Mouse (Mus musculus) MEL (cell line): ENCODE data around the gene Slc39a7. TPM values are rescaled to one million over a fixed set of nuclear protein-coding genes. Genes with fewer than 3 reads are reported as not detected.

Experiments
- DNase-seq: peaks from one replicate; pipeline ENCODE4 v3.0.0; 2011; ENCODE audit warnings: low read depth, low spot score
- H3K27ac ChIP-seq: 2 replicates; pipeline ENCODE4 v1.5.1; 2012; ENCODE audit warnings: low read depth, mild to moderate bottlenecking, control low read depth, low read length, moderate library complexity; ENCODE audit not compliant: control insufficient read depth
- H3K27me3 ChIP-seq, 2 experiments: fragments of 150-350 bp in 1 of 2; sonication (generic) in 1 of 2; 2 replicates each; pipeline ENCODE4 v1.6.1; 2012; ENCODE audit warnings: low read length in 2 of 2, mild to moderate bottlenecking in 2 of 2, improper control_type of control experiment in 1 of 2, moderate library complexity in 1 of 2; ENCODE audit not compliant: insufficient read depth in 2 of 2, control insufficient read depth in 1 of 2
- H3K36me3 ChIP-seq, 2 experiments: 2 replicates each; pipeline ENCODE4 v1.6.1; 2012 to 2014; ENCODE audit warnings: low read length in 2 of 2, improper control_type of control experiment in 1 of 2, inconsistent platforms in 1 of 2, mild to moderate bottlenecking in 1 of 2; ENCODE audit not compliant: insufficient read depth in 2 of 2, control insufficient read depth in 1 of 2
- H3K4me1 ChIP-seq, 2 experiments: fragments of 150-350 bp in 1 of 2; sonication (generic) in 1 of 2; 2 replicates each; pipeline ENCODE4 v1.6.1; 2012; ENCODE audit warnings: low read length in 2 of 2, improper control_type of control experiment in 1 of 2, mild to moderate bottlenecking in 1 of 2; ENCODE audit not compliant: insufficient read depth in 2 of 2, control insufficient read depth in 1 of 2
- H3K4me3 ChIP-seq, 2 experiments: fragments of 150-350 bp in 1 of 2; sonication (generic) in 1 of 2; 2 replicates each; pipeline ENCODE4 v1.5.1; 2012; ENCODE audit warnings: low read depth in 2 of 2, low read length in 2 of 2, mild to moderate bottlenecking in 2 of 2, moderate library complexity in 2 of 2, control low read depth in 1 of 2, improper control_type of control experiment in 1 of 2; ENCODE audit not compliant: control insufficient read depth in 1 of 2, insufficient read depth in 1 of 2
- H3K79me2 ChIP-seq: 2 replicates; pipeline ENCODE4 v1.6.1; 2012; ENCODE audit warnings: mild to moderate bottlenecking, low read length, moderate library complexity; ENCODE audit not compliant: control insufficient read depth, poor library complexity, insufficient read depth
- H3K9ac ChIP-seq: 2 replicates; pipeline ENCODE4 v1.6.1; 2012; ENCODE audit warnings: low read depth, mild to moderate bottlenecking, control low read depth, low read length, moderate library complexity; ENCODE audit not compliant: control insufficient read depth, poor library complexity, severe bottlenecking
- H3K9me3 ChIP-seq: fragments of 150-350 bp; sonication (generic); replicated peaks from 2 replicates; pipeline ENCODE4 v1.6.1; 2012; ENCODE audit warnings: mild to moderate bottlenecking, low read length, improper control_type of control experiment, moderate library complexity; ENCODE audit not compliant: insufficient read depth
- CHD1 ChIP-seq: IDR thresholded peaks from 2 replicates; pipeline ENCODE4 v1.6.1; 2012; ENCODE audit warnings: low read depth, mild to moderate bottlenecking, inconsistent platforms, low read length, improper control_type of control experiment
- CHD2 ChIP-seq: IDR thresholded peaks from 2 replicates; pipeline ENCODE4 v1.6.1; 2011; ENCODE audit warnings: low read length, improper control_type of control experiment
- E2F4 ChIP-seq: IDR thresholded peaks from 2 replicates; pipeline ENCODE4 v1.6.1; 2011; ENCODE audit warnings: low read depth, low read length, improper control_type of control experiment, borderline replicate concordance
- GABPA ChIP-seq: IDR thresholded peaks from 2 replicates; pipeline ENCODE4 v1.6.1; 2012; ENCODE audit warnings: low read depth, mild to moderate bottlenecking, inconsistent platforms, low read length, improper control_type of control experiment, moderate library complexity
- KAT2A ChIP-seq: conservative IDR thresholded peaks from 2 replicates; pipeline ENCODE4 v1.6.1; 2012; ENCODE audit warnings: low read depth, low read length, improper control_type of control experiment, inconsistent platforms
- MYC ChIP-seq: IDR thresholded peaks from 2 replicates; pipeline ENCODE4 v1.6.1; 2011; ENCODE audit warnings: low read depth, mild to moderate bottlenecking, low read length, improper control_type of control experiment, moderate library complexity
- NRF1 ChIP-seq: IDR thresholded peaks from 2 replicates; pipeline ENCODE4 v1.6.1; 2014; ENCODE audit warnings: low read depth, mild to moderate bottlenecking, inconsistent platforms, low read length, improper control_type of control experiment, moderate library complexity; ENCODE audit not compliant: poor library complexity, insufficient read depth, severe bottlenecking
- POLR2A ChIP-seq, 2 experiments: IDR thresholded peaks; 2 replicates each; pipeline ENCODE4 v1.6.1; 2011 to 2012; ENCODE audit warnings: low read length in 2 of 2, mild to moderate bottlenecking in 2 of 2, control low read depth in 1 of 2, improper control_type of control experiment in 1 of 2, low read depth in 1 of 2, moderate library complexity in 1 of 2; ENCODE audit not compliant: control insufficient read depth in 1 of 2, insufficient read depth in 1 of 2, poor library complexity in 1 of 2
- SIN3A ChIP-seq: IDR thresholded peaks from 2 replicates; pipeline ENCODE4 v1.6.1; 2012; ENCODE audit warnings: low read length, improper control_type of control experiment, inconsistent platforms
- TBP ChIP-seq: IDR thresholded peaks from 2 replicates; pipeline ENCODE4 v1.8.0; 2011; ENCODE audit warnings: low read depth, low read length, improper control_type of control experiment
- UBTF ChIP-seq: IDR thresholded peaks from 2 replicates; pipeline ENCODE4 v1.6.1; 2012; ENCODE audit warnings: low read depth, mild to moderate bottlenecking, inconsistent platforms, low read length, improper control_type of control experiment, moderate library complexity, borderline replicate concordance; ENCODE audit not compliant: insufficient read depth
- USF1 ChIP-seq: IDR thresholded peaks from 2 replicates; pipeline ENCODE4 v1.6.1; 2014; ENCODE audit warnings: low read depth, mild to moderate bottlenecking, inconsistent platforms, low read length, improper control_type of control experiment, moderate library complexity
- ZKSCAN1 ChIP-seq: IDR thresholded peaks from 2 replicates; pipeline ENCODE4 v1.6.1; 2012; ENCODE audit warnings: low read depth, mild to moderate bottlenecking, inconsistent platforms, low read length, improper control_type of control experiment, moderate library complexity
- ZNF384 ChIP-seq: IDR thresholded peaks from 2 replicates; pipeline ENCODE4 v1.6.1; 2012; ENCODE audit warnings: low read depth, mild to moderate bottlenecking, inconsistent platforms, low read length, improper control_type of control experiment
- polyA plus RNA-seq, 2 experiments: library from polyadenylated mRNA; stranded (reverse) in 1 of 2; unstranded in 1 of 2; fragments of >175 nt in 1 of 2; fragments of >200 nt in 1 of 2; gene quantifications; 2 replicates each; pipeline versions ENCODE4 v1.2.1 to v1.2.4; 2012; ENCODE audit warnings: low replicate concordance in 2 of 2, low read depth in 1 of 2; ENCODE audit not compliant: insufficient read length in 2 of 2, insufficient read depth in 1 of 2, missing spikeins in 1 of 2
- total RNA-seq: library from RNA; depleted of rRNA; stranded (reverse); fragments of 300-350 nt; gene quantifications from 2 replicates; pipeline ENCODE4 v1.2.3, GENCODE M21; 2012

The Slc39a7 gene
- total and polyA plus RNA-seq, 3 experiments: 150 to 152 TPM; not detected in 1

- TF ChIP-seq USF1: no peak
- no peak for TF ChIP-seq GABPA
- no peak for TF ChIP-seq ZNF384
- TF ChIP-seq TBP: peak; percentile 59; the same call in 1 of the 2 replicates
- TF ChIP-seq, all 39 proteins: peak for 15
These were observed at the start of gene Slc39a7, which contains the start of gene Rxrb (continued) for GRCm38 (mm10) chr17:34031465-34032173.

- TF ChIP-seq NRF1 (no peak), POLR2A (IDR thresholded peaks at IDR 0.05; ENCODE audit: control insufficient read depth in 1 of 2, insufficient read depth in 1 of 2, low read depth in 1 of 2, low read length in 2 of 2, poor library complexity in 1 of 2) (no peak), ZNF384 (no peak), CHD2 (peak; percentile 81)
- peak; percentile 83 for DNase-seq
- Histone ChIP-seq H3K79me2 (no peaks in the 10 kb centered on the region), H3K9ac (no peak overlapping the region), H3K27ac (no peak overlapping the region), H3K9me3 (no peaks in the 10 kb centered on the region), H3K4me3 (no peak overlapping the region), H3K36me3 (no peaks in the 10 kb centered on the region), H3K27me3 (no peaks in the 10 kb centered on the region), H3K4me1 (no peaks in the 10 kb centered on the region)
These were observed 48.1 kb upstream of the Slc39a7 start for GRCm38 (mm10) chr17:34079621-34080020.

DNA sequence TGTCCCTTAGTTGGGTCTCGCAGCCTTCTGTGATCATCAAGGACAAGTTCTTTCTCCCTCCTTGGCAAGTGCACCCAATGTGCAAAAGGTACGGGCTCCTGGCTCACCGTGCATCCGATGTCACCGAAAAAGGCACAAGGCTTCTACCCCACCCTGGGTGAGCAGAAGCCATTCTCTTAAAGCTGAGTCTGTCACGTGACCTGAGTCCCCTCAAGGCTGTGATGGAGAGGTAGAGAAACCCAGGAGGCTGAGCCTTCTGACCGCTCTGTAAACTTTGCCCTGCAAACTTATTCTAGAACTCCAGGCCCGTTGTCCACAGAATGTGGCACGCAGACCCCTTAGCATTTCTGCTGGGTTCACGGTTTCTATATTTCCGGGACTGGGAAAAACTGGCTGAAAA, 47.5 kb upstream of the Slc39a7 start:
- Histone ChIP-seq H3K36me3 (no peaks in the 10 kb centered on the region), H3K9ac (no peak overlapping the region), H3K9me3 (no peaks in the 10 kb centered on the region), H3K27ac (no peak overlapping the region), H3K4me3 (no peak overlapping the region), H3K79me2 (no peaks in the 10 kb centered on the region), H3K27me3 (no peaks in the 10 kb centered on the region), H3K4me1 (no peaks in the 10 kb centered on the region)
- no peak for TF ChIP-seq USF1
- no peak for TF ChIP-seq MYC
- TF ChIP-seq KAT2A: no peak
- TF ChIP-seq UBTF: no peak
- TF ChIP-seq TBP: no peak
- no peak for TF ChIP-seq E2F4
- TF ChIP-seq SIN3A: no peak
- TF ChIP-seq CHD1: no peak
- no peak for TF ChIP-seq ZKSCAN1
- no peak for DNase-seq
